Mouse (Mus musculus): ENCODE data around the gene Mmp7.

DNA sequence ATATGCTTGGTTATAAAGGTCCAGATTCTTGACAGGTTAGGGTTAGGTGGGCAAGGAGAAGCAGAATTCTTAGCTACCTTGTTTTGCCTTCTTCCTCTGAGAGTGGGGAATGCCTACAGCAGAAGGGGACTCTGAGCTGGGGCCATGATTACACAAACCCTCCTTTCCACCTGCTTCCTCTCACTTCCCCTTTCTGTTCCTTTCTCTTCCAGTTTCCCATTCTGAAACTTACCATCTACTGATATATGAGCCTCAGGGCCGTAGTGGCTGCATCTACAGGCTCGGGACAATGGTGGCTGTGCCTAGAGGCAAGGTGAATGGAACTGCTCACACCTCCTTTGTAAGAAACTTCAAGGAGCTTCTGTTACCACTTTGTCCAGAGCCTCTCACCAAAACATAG lies 5.9 kb upstream of the Mmp7 start:
- TF ChIP-seq CTCF (IDR thresholded peaks at IDR 0.05; ENCODE audit: low read depth, low read length) (no peak), GATA1 (IDR thresholded peaks at IDR 0.05; ENCODE audit: borderline replicate concordance, low read length) (no peak), TAL1 (conservative IDR thresholded peaks at IDR 0.05; ENCODE audit: low read depth, low read length) (no peak)
